Mouse (Mus musculus) heart, adult 2 months (tissue): ENCODE results near the gene Usp39. TPM values are rescaled to one million over a fixed set of nuclear protein-coding genes. Genes with fewer than 3 reads are reported as not detected.

ENCODE experiments used
- DNase-seq, 2 experiments: peaks; one replicate each; pipeline ENCODE4 v3.0.0; 2021
- H3K27ac ChIP-seq: fragments of 200-600 bp; 2 replicates; pipeline ENCODE4 v1.8.1; 2022
- H3K27me3 ChIP-seq: fragments of 200-500 bp; 2 replicates; pipeline ENCODE4 v1.6.1; 2012; ENCODE audit warnings: mild to moderate bottlenecking, low read length, inconsistent platforms, mixed read lengths; ENCODE audit not compliant: control insufficient read depth, insufficient read depth
- H3K36me3 ChIP-seq: fragments of 200-500 bp; 2 replicates; pipeline ENCODE4 v1.6.1; 2012; ENCODE audit warnings: low read length, inconsistent platforms; ENCODE audit not compliant: control insufficient read depth, insufficient read depth
- H3K4me1 ChIP-seq: fragments of 200-500 bp; 2 replicates; pipeline ENCODE4 v1.6.1; 2011; ENCODE audit warnings: low read length; ENCODE audit not compliant: control insufficient read depth, insufficient read depth
- H3K4me3 ChIP-seq: fragments of 200-600 bp; 2 replicates; pipeline ENCODE4 v1.8.1; 2022
- H3K79me2 ChIP-seq: fragments of 200-500 bp; replicated peaks from 2 replicates; pipeline ENCODE4 v1.6.1; 2012; ENCODE audit warnings: mild to moderate bottlenecking, inconsistent platforms, low read length, moderate library complexity, mixed read lengths; ENCODE audit not compliant: control insufficient read depth, insufficient read depth
- H3K9ac ChIP-seq: fragments of 200-500 bp; 2 replicates; pipeline ENCODE4 v1.6.1; 2012; ENCODE audit warnings: low read depth, mild to moderate bottlenecking, control low read depth, inconsistent platforms, low read length, mixed read lengths
- CTCF ChIP-seq: fragments of 200-600 bp; IDR thresholded peaks from 2 replicates; pipeline ENCODE4 v1.8.1; 2022; ENCODE audit warnings: antibody characterized with exemption, mild to moderate bottlenecking, moderate library complexity
- EP300 ChIP-seq: fragments of 200-500 bp; IDR thresholded peaks from 2 replicates; pipeline ENCODE4 v1.6.1; 2011; ENCODE audit warnings: low read depth, low read length, control low read depth; ENCODE audit not compliant: insufficient read depth
- POLR2A ChIP-seq: fragments of 200-500 bp; IDR thresholded peaks from 2 replicates; pipeline ENCODE4 v1.6.1; 2011; ENCODE audit warnings: mild to moderate bottlenecking, low read depth, low read length, control low read depth; ENCODE audit not compliant: insufficient read depth
- WGBS: fragments of 180-500 bp; shearing (Covaris S2); methylation state at CpG from one replicate; pipeline ENCODE4 v1.1.7; 2018; 5-methylcytosine and 5-hydroxymethylcytosine counted together
- intact Hi-C: fragments of 180-260 bp; cut with DNase I; formaldehyde crosslinking; loops from one replicate; pipeline ENCODE4 v1.15.1; 2025
- polyA plus RNA-seq: library from polyadenylated mRNA; depleted of rRNA; stranded (reverse); fragments of >200 nt; gene quantifications from 2 replicates; pipeline ENCODE4 v1.2.3, GENCODE M21; 2012
- total RNA-seq, 2 experiments: library from RNA; stranded (reverse); gene quantifications; 2 replicates each; pipeline ENCODE4 v1.2.3; 2021

The Usp39 gene
- total and polyA plus RNA-seq, 3 experiments: 11.4 to 17.7 (median 14.9) TPM

DNA sequence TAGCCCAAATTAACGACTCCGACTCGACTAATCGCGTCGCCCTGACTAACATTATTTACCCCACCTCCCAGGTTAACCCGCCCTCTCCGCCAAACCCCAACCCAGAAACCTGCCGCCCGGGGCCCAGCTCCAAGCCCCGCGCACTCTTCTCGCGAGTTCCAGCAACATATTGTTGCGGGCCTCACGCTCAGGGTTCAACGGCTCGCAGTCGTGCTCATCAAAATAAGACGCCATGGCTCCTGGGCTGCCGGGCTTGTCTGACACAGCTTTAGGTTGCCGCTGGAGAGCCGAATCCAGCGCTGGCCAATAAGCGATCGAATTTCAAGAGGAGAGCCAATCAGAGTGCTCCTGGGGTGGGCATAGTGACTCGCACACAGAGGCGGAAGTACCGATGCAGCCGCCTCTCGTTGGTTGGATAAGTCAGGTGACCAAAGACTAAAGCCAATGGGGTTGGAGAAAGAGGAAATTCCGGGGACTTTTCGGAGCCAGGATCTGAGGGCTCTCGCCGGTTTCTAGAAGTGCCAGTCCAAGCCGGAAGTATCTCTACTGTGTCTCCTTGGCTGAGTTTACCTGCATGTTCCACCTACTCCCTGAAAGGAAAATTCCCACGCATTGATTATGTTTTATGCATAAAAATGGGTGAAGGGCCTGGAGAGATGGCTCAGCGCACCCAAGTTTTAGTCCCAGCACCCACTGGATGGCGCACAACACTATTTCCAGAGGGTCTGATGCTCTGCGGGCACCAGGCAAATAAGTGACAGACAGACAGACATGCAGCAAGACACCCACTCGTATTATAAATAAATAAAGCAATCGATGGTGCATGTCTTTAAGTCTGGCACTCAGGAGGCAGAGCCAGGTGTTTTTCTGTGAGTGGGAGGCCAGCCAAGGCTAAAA lies 17.4 kb upstream of the Usp39 start:
- H3K4me3 ChIP-seq: peak overlapping the region; percentile 84
- TF ChIP-seq POLR2A (peak; percentile 97), EP300 (no peak; the same call in 1 of the 2 replicates), CTCF (peak; percentile 66)
- intact Hi-C loops: no loop called here
- peak; percentile 94 to 97 for DNase-seq
- no peaks in the 10 kb centered on the region; the same call in 1 of the 2 replicates for H3K4me1 ChIP-seq
- no peaks in the 10 kb centered on the region; the same call in 1 of the 2 replicates for H3K79me2 ChIP-seq
- H3K27ac ChIP-seq: peak overlapping the region; percentile 84
- H3K9ac ChIP-seq: peak overlapping the region; percentile 81
- H3K27me3 ChIP-seq: no peaks in the 10 kb centered on the region
- under 1% methylated on average over 42 of the region's 42 CpGs for WGBS
- no peaks in the 10 kb centered on the region for H3K36me3 ChIP-seq

DNA sequence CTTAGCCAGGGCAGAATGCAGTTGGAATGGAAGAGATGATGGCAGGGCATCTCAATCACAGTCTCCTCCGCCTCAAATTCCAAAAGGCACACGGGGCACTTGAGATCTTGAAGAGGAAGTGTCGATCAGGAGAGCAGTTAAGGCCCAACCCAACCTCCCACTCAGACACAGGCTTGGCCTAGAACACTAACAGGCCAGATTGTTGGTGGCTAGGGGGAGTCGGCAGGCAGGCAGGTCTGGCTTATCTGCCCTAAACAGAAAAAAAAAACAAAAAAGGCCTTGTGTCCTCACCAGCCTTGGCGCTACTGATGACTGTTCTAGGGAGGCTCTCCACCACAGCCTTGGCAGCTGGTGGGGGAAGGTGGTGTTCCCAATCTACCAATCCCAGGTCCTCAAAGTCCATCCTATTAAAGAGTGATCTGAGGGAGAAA lies 16.2 kb upstream of the Usp39 start:
- Histone ChIP-seq H3K27ac (no peak overlapping the region; the same call in 1 of the 2 replicates), H3K9ac (no peak overlapping the region)
- intact Hi-C loops: no loop called here

DNA sequence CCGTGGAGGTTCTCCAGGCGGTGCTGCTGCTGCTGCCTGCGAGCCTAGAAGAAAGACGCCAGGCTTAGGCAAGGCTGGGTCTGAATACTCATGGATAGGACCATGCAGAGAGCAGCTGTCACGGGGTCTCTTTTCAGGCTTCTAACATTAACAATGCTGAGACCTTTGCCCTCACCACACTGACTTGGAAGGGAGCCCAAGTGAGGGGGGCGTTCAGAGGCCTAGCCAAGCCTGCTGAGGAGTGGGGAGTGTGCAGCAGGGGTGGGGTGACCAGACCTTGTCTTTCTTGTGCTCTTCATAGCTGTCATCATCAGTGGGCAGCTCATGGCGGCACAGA lies 15.6 kb upstream of the Usp39 start:
- no peak for DNase-seq
- peaks cover 4% of the 10 kb centered on the region for H3K4me1 ChIP-seq
- intact Hi-C loops: no loop called here
- H3K79me2 ChIP-seq: no peaks in the 10 kb centered on the region; the same call in 1 of the 2 replicates
- H3K4me3 ChIP-seq: no peak overlapping the region
- WGBS: 62% methylated on average over 7 of the region's 7 CpGs
- no peak for TF ChIP-seq EP300
- no peak for TF ChIP-seq POLR2A
- TF ChIP-seq CTCF: no peak
- H3K27ac ChIP-seq: no peak overlapping the region
- no peaks in the 10 kb centered on the region for H3K36me3 ChIP-seq
- no peaks in the 10 kb centered on the region for H3K27me3 ChIP-seq
- no peak overlapping the region for H3K9ac ChIP-seq

More for the DNA sequence above, 16.2 kb upstream of the Usp39 start:
- DNase-seq: no peak
- Histone ChIP-seq H3K4me1 (peaks cover 2% of the 10 kb centered on the region), H3K27me3 (no peaks in the 10 kb centered on the region), H3K4me3 (peak overlapping the region; percentile 84; the same call in 1 of the 2 replicates), H3K36me3 (no peaks in the 10 kb centered on the region), H3K79me2 (no peaks in the 10 kb centered on the region; the same call in 1 of the 2 replicates)
- no peak for TF ChIP-seq POLR2A
- TF ChIP-seq CTCF: no peak
- TF ChIP-seq EP300: no peak
- 17% methylated on average over 5 of the region's 5 CpGs for WGBS

DNA sequence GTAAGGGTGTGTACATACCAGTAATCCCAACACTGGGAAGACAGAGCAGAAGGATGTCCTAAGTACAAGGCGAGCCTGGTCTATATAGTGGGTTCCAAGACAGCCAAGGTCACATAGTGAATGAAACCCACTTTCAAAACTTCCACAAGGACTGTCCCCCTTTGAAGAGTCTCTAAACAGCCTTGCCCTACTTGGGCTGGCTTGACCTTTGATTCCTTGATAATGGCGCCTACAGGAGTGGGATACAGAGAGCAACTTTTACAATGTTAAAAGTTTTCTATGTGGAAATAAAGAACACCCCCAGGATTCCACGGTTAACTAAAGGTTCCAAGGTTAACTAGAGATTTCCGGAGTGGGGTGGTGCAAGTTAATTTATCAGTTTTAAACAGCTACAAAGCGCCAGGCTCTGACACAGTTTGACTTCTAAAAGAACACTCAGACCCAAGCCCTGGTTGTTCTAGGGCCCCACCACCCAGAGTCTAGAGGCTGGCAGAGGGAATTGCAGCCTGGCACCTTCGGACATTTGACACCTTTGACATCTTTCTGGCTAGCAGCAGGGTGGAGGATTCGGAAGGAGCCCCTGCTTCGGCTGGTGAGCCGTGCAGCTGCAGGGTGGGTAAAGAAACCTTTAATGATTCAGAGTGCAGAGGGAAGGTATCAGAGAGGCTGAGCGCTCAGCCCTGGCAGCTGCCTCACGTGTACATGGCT lies 15.1 kb upstream of the Usp39 start:
- TF ChIP-seq POLR2A (no peak), EP300 (no peak), CTCF (no peak)

DNA sequence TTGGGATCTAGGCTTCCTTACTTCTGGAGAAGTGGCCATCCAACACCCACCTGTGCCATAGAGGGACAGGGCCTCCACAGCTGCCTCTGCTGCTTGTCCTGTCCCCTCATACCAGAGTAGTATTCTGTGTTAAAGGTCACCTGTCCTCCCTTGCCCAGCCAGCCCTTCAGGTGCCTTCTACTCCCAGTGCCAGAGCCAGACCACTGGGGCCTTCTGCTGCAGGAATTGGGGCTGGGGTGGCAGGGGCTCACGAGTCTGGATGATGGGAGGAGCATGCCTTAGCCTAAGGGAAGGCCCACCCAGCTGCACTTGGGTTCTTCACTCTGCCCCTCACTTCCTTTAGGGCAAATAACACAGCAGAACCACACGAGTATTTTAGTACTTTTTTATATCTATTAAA lies 14.4 kb upstream of the Usp39 start:
- no peak for TF ChIP-seq CTCF
- TF ChIP-seq POLR2A: no peak
- TF ChIP-seq EP300: no peak
- Histone ChIP-seq H3K36me3 (no peaks in the 10 kb centered on the region), H3K27ac (no peak overlapping the region), H3K4me3 (no peak overlapping the region), H3K79me2 (no peaks in the 10 kb centered on the region; the same call in 1 of the 2 replicates), H3K9ac (no peak overlapping the region), H3K4me1 (peaks cover 6% of the 10 kb centered on the region), H3K27me3 (no peaks in the 10 kb centered on the region)
- intact Hi-C loops: no loop called here
- WGBS: 53% methylated on average over 2 of the region's 2 CpGs
- no peak for DNase-seq

More for the DNA sequence above, 15.1 kb upstream of the Usp39 start:
- Histone ChIP-seq H3K27me3 (no peaks in the 10 kb centered on the region), H3K4me1 (peaks cover 4% of the 10 kb centered on the region), H3K4me3 (no peak overlapping the region), H3K36me3 (no peaks in the 10 kb centered on the region), H3K27ac (no peak overlapping the region), H3K9ac (no peak overlapping the region), H3K79me2 (no peaks in the 10 kb centered on the region; the same call in 1 of the 2 replicates)
- WGBS: 74% methylated on average over 11 of the region's 11 CpGs
- intact Hi-C loops: no loop called here
- no peak for DNase-seq

DNA sequence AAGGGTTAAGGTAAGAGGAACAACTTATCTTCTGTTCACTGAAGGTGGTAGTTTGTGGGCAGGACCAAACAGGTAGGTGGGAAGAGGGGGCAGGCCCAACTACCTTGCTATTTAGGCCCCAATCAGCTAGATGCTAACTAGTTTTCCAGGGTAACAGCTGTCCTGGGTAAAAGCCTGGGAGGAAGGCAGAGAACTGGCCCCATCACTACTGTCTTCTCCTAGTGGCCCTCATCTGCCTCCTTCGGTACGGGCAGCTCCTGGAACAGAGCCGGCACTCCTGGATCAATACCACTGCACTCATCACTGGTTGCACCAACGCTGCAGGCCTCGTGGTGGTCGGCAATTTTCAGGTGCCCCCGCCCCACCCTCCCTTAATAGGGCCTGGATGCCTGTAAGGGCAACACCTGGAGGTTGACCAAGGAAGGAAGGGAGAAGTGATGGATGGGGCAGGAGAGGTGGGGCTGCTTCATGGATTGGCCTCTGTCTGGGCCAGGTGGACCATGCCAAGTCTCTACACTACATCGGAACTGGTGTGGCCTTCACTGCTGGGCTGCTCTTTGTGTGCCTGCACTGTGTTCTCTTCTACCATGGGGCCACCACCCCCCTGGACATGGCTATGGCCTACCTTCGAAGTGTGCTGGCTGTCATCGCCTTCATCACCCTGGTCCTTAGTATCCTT lies 13.2 kb upstream of the Usp39 start:
- no peak for DNase-seq
- H3K27ac ChIP-seq: no peak overlapping the region
- H3K4me1 ChIP-seq: peaks cover 6% of the 10 kb centered on the region
- no peaks in the 10 kb centered on the region for H3K27me3 ChIP-seq
- intact Hi-C loops: no loop called here
- TF ChIP-seq POLR2A (no peak), CTCF (no peak), EP300 (no peak)
- 84% methylated on average over 10 of the region's 10 CpGs for WGBS
- no peaks in the 10 kb centered on the region; the same call in 1 of the 2 replicates for H3K79me2 ChIP-seq
- H3K36me3 ChIP-seq: no peaks in the 10 kb centered on the region
- no peak overlapping the region for H3K4me3 ChIP-seq
- H3K9ac ChIP-seq: no peak overlapping the region
